Mouse (Mus musculus) cortical plate, adult 2 months (tissue): ENCODE measurements at regions not wholly inside any gene's neighbourhood (a gene's known extent, or its start where the extent isn't known, plus 50 kb on each side); places are given as distances from the start of the nearest gene placed in this dataset.

ENCODE experiments used
- H3K27ac ChIP-seq: fragments of 200-500 bp; 2 replicates; pipeline ENCODE4 v1.5.1; 2012; ENCODE audit warnings: low read length, control low read depth, inconsistent platforms; ENCODE audit not compliant: insufficient read depth
- H3K4me1 ChIP-seq: fragments of 200-500 bp; 2 replicates; pipeline ENCODE4 v1.6.1; 2011; ENCODE audit warnings: low read length; ENCODE audit not compliant: control insufficient read depth, insufficient read depth
- H3K4me3 ChIP-seq: fragments of 200-500 bp; 2 replicates; pipeline ENCODE4 v1.5.1; 2011; ENCODE audit warnings: mild to moderate bottlenecking, low read length, control low read depth; ENCODE audit not compliant: insufficient read depth
- CTCF ChIP-seq: fragments of 200-500 bp; IDR thresholded peaks from 2 replicates; pipeline ENCODE4 v1.5.1; 2011; ENCODE audit warnings: mild to moderate bottlenecking, control low read depth, low read length; ENCODE audit not compliant: insufficient read depth; ENCODE audit errors: extremely low read depth
- POLR2A ChIP-seq: fragments of 200-500 bp; IDR thresholded peaks from 2 replicates; pipeline ENCODE4 v1.6.1; 2011; ENCODE audit warnings: mild to moderate bottlenecking, low read length, control low read depth; ENCODE audit not compliant: insufficient read depth; ENCODE audit errors: extremely low read depth

DNA sequence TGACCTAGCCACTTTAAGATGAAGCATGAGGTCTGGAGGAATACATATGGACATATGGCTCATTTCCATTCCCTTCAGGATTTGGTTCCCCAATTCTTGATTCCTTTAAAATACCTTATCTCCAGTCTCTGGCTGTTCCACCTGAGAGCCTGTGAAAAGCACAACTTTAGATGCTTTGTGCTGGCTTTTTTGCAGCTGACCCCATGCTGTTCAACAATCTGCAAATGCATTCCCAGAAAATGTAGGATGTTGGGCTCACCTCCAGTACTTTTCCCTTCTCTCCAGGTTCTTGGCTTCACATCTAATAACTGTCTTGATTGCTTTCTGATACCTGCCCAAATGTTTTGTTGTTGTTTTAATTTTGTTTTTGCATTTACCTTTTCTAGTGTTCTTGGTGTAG, 498.0 kb upstream of the Mon1b start:
- Histone ChIP-seq H3K27ac (no peak overlapping the region), H3K4me1 (no peaks in the 10 kb centered on the region), H3K4me3 (no peak overlapping the region)
- no peak for TF ChIP-seq CTCF
- no peak for TF ChIP-seq POLR2A

GRCm38 (mm10) chr8:113140021-113140420, 495.4 kb upstream of the Mon1b start:
- no peak overlapping the region for H3K4me3 ChIP-seq
- TF ChIP-seq POLR2A, result no peak
- H3K4me1 ChIP-seq, result no peaks in the 10 kb centered on the region
- H3K27ac ChIP-seq, result no peak overlapping the region

- TF ChIP-seq POLR2A (no peak), CTCF (no peak)
- Histone ChIP-seq H3K4me3 (no peak overlapping the region), H3K4me1 (no peaks in the 10 kb centered on the region), H3K27ac (no peak overlapping the region)
Observed at GRCm38 (mm10) chr8:113141131-113141530, 494.3 kb upstream of the Mon1b start.

- no peak overlapping the region for H3K4me3 ChIP-seq
- no peak overlapping the region for H3K27ac ChIP-seq
- no peaks in the 10 kb centered on the region for H3K4me1 ChIP-seq
- TF ChIP-seq CTCF (no peak), POLR2A (no peak)
Observed at GRCm38 (mm10) chr8:113176591-113176990, 458.8 kb upstream of the Mon1b start.

GRCm38 (mm10) chr8:113183186-113183585, 452.2 kb upstream of the Mon1b start:
- Histone ChIP-seq H3K27ac (no peak overlapping the region), H3K4me3 (no peak overlapping the region), H3K4me1 (no peaks in the 10 kb centered on the region)
- TF ChIP-seq POLR2A, result no peak
- TF ChIP-seq CTCF, result no peak

- TF ChIP-seq CTCF, result no peak
- no peak for TF ChIP-seq POLR2A
- no peak overlapping the region for H3K27ac ChIP-seq
- no peaks in the 10 kb centered on the region for H3K4me1 ChIP-seq
- no peak overlapping the region for H3K4me3 ChIP-seq
Observed at GRCm38 (mm10) chr8:113190537-113190936, 444.9 kb upstream of the Mon1b start.

GRCm38 (mm10) chr8:113191537-113191936, 443.9 kb upstream of the Mon1b start:
- H3K4me1 ChIP-seq, result no peaks in the 10 kb centered on the region
- no peak for TF ChIP-seq POLR2A
- H3K27ac ChIP-seq, result no peak overlapping the region
- H3K4me3 ChIP-seq, result no peak overlapping the region
